Mouse (Mus musculus): Measurements from ENCODE around the gene Wapl. TPM values are rescaled to one million over a fixed set of nuclear protein-coding genes. Genes with fewer than 3 reads are reported as not detected.

The Wapl gene
- total and polyA plus RNA-seq, 3 experiments = 80.4 to 221 (median 100) TPM

DNA sequence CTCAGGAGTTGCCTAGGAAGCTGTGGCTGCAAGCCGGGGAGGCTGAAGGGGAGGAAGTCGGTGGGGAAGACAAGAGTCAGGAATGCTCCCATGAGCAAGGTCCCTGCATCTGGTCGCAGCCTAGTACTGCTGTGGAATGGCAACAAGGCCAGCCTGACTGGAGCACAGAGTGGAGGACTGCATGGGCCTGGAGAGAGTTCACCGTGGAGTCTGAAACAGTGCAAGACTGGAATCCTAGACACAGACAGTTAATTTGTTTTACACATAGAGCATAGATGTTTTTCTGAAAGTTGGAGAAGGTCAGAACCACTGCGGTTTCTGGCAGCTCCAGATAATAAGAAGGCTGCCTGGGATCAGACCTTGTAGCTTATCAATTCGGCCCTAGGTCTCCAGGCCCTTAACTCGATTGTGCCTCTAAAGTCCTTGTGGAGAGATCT, 13.4 kb upstream of the Wapl start:
- peak; percentile 91 for DNase-seq (ENCODE audit: low read depth, low spot score)
- Histone ChIP-seq H3K4me3 (ENCODE audit: control insufficient read depth in 1 of 2, insufficient read depth in 1 of 2, low read depth in 2 of 2, low read length in 2 of 2) (peak overlapping the region; percentile 5 to 19; a peak in 2 of 4 replicates), H3K27me3 (ENCODE audit: control insufficient read depth in 1 of 2, insufficient read depth in 2 of 2, low read length in 2 of 2) (no peaks in the 10 kb centered on the region), H3K79me2 (ENCODE audit: control insufficient read depth, insufficient read depth, low read length, poor library complexity) (no peaks in the 10 kb centered on the region; the same call in 1 of the 2 replicates), H3K9me3 (replicated peaks; ENCODE audit: insufficient read depth, low read length) (no peaks in the 10 kb centered on the region), H3K4me1 (ENCODE audit: control insufficient read depth in 1 of 2, insufficient read depth in 2 of 2, low read length in 2 of 2) (peaks cover 10 to 24% of the 10 kb centered on the region in 2 experiments), H3K27ac (ENCODE audit: control insufficient read depth, low read depth, low read length) (peak overlapping the region; percentile 87), H3K36me3 (ENCODE audit: control insufficient read depth in 1 of 2, insufficient read depth in 2 of 2, low read length in 2 of 2) (peaks cover 0 to 6% of the 10 kb centered on the region in 2 experiments; a peak in 2 of 4 replicates), H3K9ac (ENCODE audit: control insufficient read depth, low read depth, low read length, poor library complexity, severe bottlenecking) (peak overlapping the region; percentile 43)
- TF ChIP-seq TCF12 (IDR thresholded peaks at IDR 0.05; ENCODE audit: low read depth, low read length) (peak; percentile 97), ZMIZ1 (IDR thresholded peaks at IDR 0.05; ENCODE audit: low read depth, low read length) (peak; percentile 8; the same call in 1 of the 2 replicates), ETS1 (IDR thresholded peaks at IDR 0.05; ENCODE audit: low read depth, low read length) (peak; percentile 88; the same call in 1 of the 2 replicates), EP300 (IDR thresholded peaks at IDR 0.05; ENCODE audit: low read depth in 1 of 2, low read length in 2 of 2) (peak; percentile 94 to 96), GATA1 (IDR thresholded peaks at IDR 0.05; ENCODE audit: low read depth, low read length) (peak; percentile 96), RCOR1 (IDR thresholded peaks at IDR 0.05; ENCODE audit: low read depth, low read length) (peak; percentile 37; the same call in 1 of the 2 replicates), MYB (IDR thresholded peaks at IDR 0.05; ENCODE audit: low read depth, low read length) (peak; percentile 50; the same call in 1 of the 2 replicates), TAL1 (IDR thresholded peaks at IDR 0.05; ENCODE audit: low read length) (peak; percentile 97), RAD21 (IDR thresholded peaks at IDR 0.05; ENCODE audit: low read depth, low read length) (no peak), CTCF (IDR thresholded peaks at IDR 0.05 in 2 of 3, conservative IDR thresholded peaks at IDR 0.05 in 1 of 3; ENCODE audit: control insufficient read depth in 1 of 3, insufficient read depth in 1 of 3, low read depth in 2 of 3, low read length in 3 of 3, poor library complexity in 1 of 3, severe bottlenecking in 1 of 3) (no peak), USF2 (IDR thresholded peaks at IDR 0.05; ENCODE audit: borderline replicate concordance in 1 of 2, insufficient read depth in 1 of 2, low read depth in 1 of 2, low read length in 2 of 2) (no peak), POLR2A (IDR thresholded peaks at IDR 0.05; ENCODE audit: control insufficient read depth in 1 of 2, insufficient read depth in 1 of 2, low read depth in 1 of 2, low read length in 2 of 2, poor library complexity in 1 of 2) (no peak), SMC3 (IDR thresholded peaks at IDR 0.05; ENCODE audit: low read depth, low read length) (no peak), TBP (IDR thresholded peaks at IDR 0.05; ENCODE audit: low read depth, low read length) (peak; percentile 55; the same call in 1 of the 2 replicates), CHD2 (IDR thresholded peaks at IDR 0.05; ENCODE audit: low read length) (no peak), HCFC1 (IDR thresholded peaks at IDR 0.05; ENCODE audit: low read depth, low read length) (peak; percentile 36; the same call in 1 of the 2 replicates), SIN3A (IDR thresholded peaks at IDR 0.05; ENCODE audit: low read length) (peak; percentile 69; the same call in 1 of the 2 replicates)

DNA sequence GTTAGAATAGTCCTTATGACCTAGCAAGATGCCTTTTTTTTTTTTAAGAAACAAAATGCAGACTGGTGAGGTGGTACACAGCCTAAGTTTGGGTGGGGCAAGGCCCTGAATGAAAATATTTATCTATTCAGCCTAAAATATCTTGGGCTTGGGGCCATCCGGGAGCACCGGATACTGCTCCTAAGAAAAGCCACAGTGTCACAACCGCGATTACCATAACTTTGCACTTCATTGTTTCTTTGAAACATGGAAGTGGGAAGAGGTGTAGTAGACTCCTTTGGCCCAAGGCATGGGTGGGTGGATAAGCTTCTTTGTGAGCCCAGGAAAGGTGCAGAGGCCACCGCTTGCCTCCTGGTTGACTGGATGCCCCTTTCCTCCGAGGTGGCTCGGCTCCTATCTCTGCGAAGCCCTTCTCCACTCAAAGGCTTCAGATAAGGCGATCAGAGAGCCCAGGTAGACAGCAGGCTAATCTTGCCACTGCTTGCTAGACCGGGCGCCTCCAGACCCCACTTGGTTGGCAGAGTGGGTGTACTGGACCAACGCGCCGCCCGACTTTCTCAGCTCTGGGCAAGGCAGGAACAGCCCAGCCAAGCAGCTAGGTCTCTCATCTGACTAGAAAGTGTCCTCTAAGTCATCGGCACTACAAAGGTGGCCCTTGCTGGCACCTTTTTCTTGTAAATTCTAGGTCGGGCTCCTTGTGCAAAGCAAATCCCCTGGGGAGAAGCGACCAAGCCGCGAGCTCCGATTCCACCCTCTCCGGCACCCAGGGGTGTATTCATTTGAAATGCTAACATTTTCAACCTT, 12.7 kb upstream of the Wapl start:
- H3K4me3 ChIP-seq (ENCODE audit: control insufficient read depth in 1 of 2, insufficient read depth in 1 of 2, low read depth in 2 of 2, low read length in 2 of 2) = peak overlapping the region; percentile 72 to 81
- H3K79me2 ChIP-seq (ENCODE audit: control insufficient read depth, insufficient read depth, low read length, poor library complexity) = no peaks in the 10 kb centered on the region; the same call in 1 of the 2 replicates
- peak; percentile 70 for DNase-seq (ENCODE audit: low read depth, low spot score)
- no peaks in the 10 kb centered on the region for H3K9me3 ChIP-seq (replicated peaks; ENCODE audit: insufficient read depth, low read length)
- peaks cover 0 to 6% of the 10 kb centered on the region in 2 experiments; a peak in 2 of 4 replicates for H3K36me3 ChIP-seq (ENCODE audit: control insufficient read depth in 1 of 2, insufficient read depth in 2 of 2, low read length in 2 of 2)
- peak overlapping the region; percentile 87 for H3K27ac ChIP-seq (ENCODE audit: control insufficient read depth, low read depth, low read length)
- no peaks in the 10 kb centered on the region for H3K27me3 ChIP-seq (ENCODE audit: control insufficient read depth in 1 of 2, insufficient read depth in 2 of 2, low read length in 2 of 2)
- H3K9ac ChIP-seq (ENCODE audit: control insufficient read depth, low read depth, low read length, poor library complexity, severe bottlenecking) = peak overlapping the region; percentile 74
- peaks cover 10 to 24% of the 10 kb centered on the region in 2 experiments for H3K4me1 ChIP-seq (ENCODE audit: control insufficient read depth in 1 of 2, insufficient read depth in 2 of 2, low read length in 2 of 2)
- TF ChIP-seq MYB (IDR thresholded peaks at IDR 0.05; ENCODE audit: low read depth, low read length) = no peak
- TF ChIP-seq TBP (IDR thresholded peaks at IDR 0.05; ENCODE audit: low read depth, low read length) = no peak
- TF ChIP-seq TAL1 (IDR thresholded peaks at IDR 0.05; ENCODE audit: low read length) = no peak
- TF ChIP-seq MAFK (IDR thresholded peaks at IDR 0.05; ENCODE audit: borderline replicate concordance, low read depth, low read length) = no peak
- no peak for TF ChIP-seq SMC3 (IDR thresholded peaks at IDR 0.05; ENCODE audit: low read depth, low read length)
- no peak for TF ChIP-seq RCOR1 (IDR thresholded peaks at IDR 0.05; ENCODE audit: low read depth, low read length)
- peak; percentile 85; the same call in 1 of the 2 replicates for TF ChIP-seq MEF2A (IDR thresholded peaks at IDR 0.05; ENCODE audit: extremely low read depth, insufficient replicate concordance, low read depth, low read length, poor library complexity, severe bottlenecking)
- no peak for TF ChIP-seq CHD1 (IDR thresholded peaks at IDR 0.05; ENCODE audit: low read depth, low read length)
- TF ChIP-seq MAX (IDR thresholded peaks at IDR 0.05; ENCODE audit: low read length) = no peak
- TF ChIP-seq RAD21 (IDR thresholded peaks at IDR 0.05; ENCODE audit: low read depth, low read length) = no peak
- no peak; the same call in 1 of the 2 replicates for TF ChIP-seq MYC (IDR thresholded peaks at IDR 0.05; ENCODE audit: low read depth, low read length)
- peak; percentile 70 for TF ChIP-seq ETS1 (IDR thresholded peaks at IDR 0.05; ENCODE audit: low read depth, low read length)
- TF ChIP-seq KAT2A (conservative IDR thresholded peaks at IDR 0.05; ENCODE audit: low read depth, low read length) = 0 out of 2 replicates have a peak, but pooled peaks have one; percentile 19
- no peak for TF ChIP-seq POLR2A (IDR thresholded peaks at IDR 0.05; ENCODE audit: control insufficient read depth in 1 of 2, insufficient read depth in 1 of 2, low read depth in 1 of 2, low read length in 2 of 2, poor library complexity in 1 of 2)
- TF ChIP-seq POLR2AphosphoS5 (IDR thresholded peaks at IDR 0.05; ENCODE audit: borderline replicate concordance, low read depth, low read length) = no peak
- TF ChIP-seq GABPA (IDR thresholded peaks at IDR 0.05; ENCODE audit: low read depth, low read length) = no peak
- TF ChIP-seq E2F4 (IDR thresholded peaks at IDR 0.05; ENCODE audit: borderline replicate concordance, low read depth, low read length) = no peak
- TF ChIP-seq ELF1 (IDR thresholded peaks at IDR 0.05; ENCODE audit: low read depth, low read length) = no peak
